Mouse (Mus musculus) MEL (cell line): Measurements from ENCODE around the gene Uxt. TPM values are rescaled to one million over a fixed set of nuclear protein-coding genes. Genes with fewer than 3 reads are reported as not detected.

ENCODE experiments used
- DNase-seq: peaks from one replicate; pipeline ENCODE4 v3.0.0; 2011; ENCODE audit warnings: low read depth, low spot score
- H3K27ac ChIP-seq: 2 replicates; pipeline ENCODE4 v1.5.1; 2012; ENCODE audit warnings: low read depth, mild to moderate bottlenecking, control low read depth, low read length, moderate library complexity; ENCODE audit not compliant: control insufficient read depth
- H3K27me3 ChIP-seq, 2 experiments: fragments of 150-350 bp in 1 of 2; sonication (generic) in 1 of 2; 2 replicates each; pipeline ENCODE4 v1.6.1; 2012; ENCODE audit warnings: low read length in 2 of 2, mild to moderate bottlenecking in 2 of 2, improper control_type of control experiment in 1 of 2, moderate library complexity in 1 of 2; ENCODE audit not compliant: insufficient read depth in 2 of 2, control insufficient read depth in 1 of 2
- H3K36me3 ChIP-seq, 2 experiments: 2 replicates each; pipeline ENCODE4 v1.6.1; 2012 to 2014; ENCODE audit warnings: low read length in 2 of 2, improper control_type of control experiment in 1 of 2, inconsistent platforms in 1 of 2, mild to moderate bottlenecking in 1 of 2; ENCODE audit not compliant: insufficient read depth in 2 of 2, control insufficient read depth in 1 of 2
- H3K4me1 ChIP-seq, 2 experiments: fragments of 150-350 bp in 1 of 2; sonication (generic) in 1 of 2; 2 replicates each; pipeline ENCODE4 v1.6.1; 2012; ENCODE audit warnings: low read length in 2 of 2, improper control_type of control experiment in 1 of 2, mild to moderate bottlenecking in 1 of 2; ENCODE audit not compliant: insufficient read depth in 2 of 2, control insufficient read depth in 1 of 2
- H3K4me3 ChIP-seq, 2 experiments: fragments of 150-350 bp in 1 of 2; sonication (generic) in 1 of 2; 2 replicates each; pipeline ENCODE4 v1.5.1; 2012; ENCODE audit warnings: low read depth in 2 of 2, low read length in 2 of 2, mild to moderate bottlenecking in 2 of 2, moderate library complexity in 2 of 2, control low read depth in 1 of 2, improper control_type of control experiment in 1 of 2; ENCODE audit not compliant: control insufficient read depth in 1 of 2, insufficient read depth in 1 of 2
- H3K79me2 ChIP-seq: 2 replicates; pipeline ENCODE4 v1.6.1; 2012; ENCODE audit warnings: mild to moderate bottlenecking, low read length, moderate library complexity; ENCODE audit not compliant: control insufficient read depth, poor library complexity, insufficient read depth
- H3K9ac ChIP-seq: 2 replicates; pipeline ENCODE4 v1.6.1; 2012; ENCODE audit warnings: low read depth, mild to moderate bottlenecking, control low read depth, low read length, moderate library complexity; ENCODE audit not compliant: control insufficient read depth, poor library complexity, severe bottlenecking
- H3K9me3 ChIP-seq: fragments of 150-350 bp; sonication (generic); replicated peaks from 2 replicates; pipeline ENCODE4 v1.6.1; 2012; ENCODE audit warnings: mild to moderate bottlenecking, low read length, improper control_type of control experiment, moderate library complexity; ENCODE audit not compliant: insufficient read depth
- BHLHE40 ChIP-seq: IDR thresholded peaks from 2 replicates; pipeline ENCODE4 v1.6.1; 2012; ENCODE audit warnings: low read depth, mild to moderate bottlenecking, inconsistent platforms, low read length, improper control_type of control experiment, borderline replicate concordance
- CHD1 ChIP-seq: IDR thresholded peaks from 2 replicates; pipeline ENCODE4 v1.6.1; 2012; ENCODE audit warnings: low read depth, mild to moderate bottlenecking, inconsistent platforms, low read length, improper control_type of control experiment
- CTCF ChIP-seq, 3 experiments: IDR thresholded peaks in 2 of 3; conservative IDR thresholded peaks in 1 of 3; 2 replicates each; pipeline ENCODE4 v1.5.1; 2011 to 2012; ENCODE audit warnings: low read length in 3 of 3, low read depth in 2 of 3, mild to moderate bottlenecking in 2 of 3, improper control_type of control experiment in 1 of 3, inconsistent platforms in 1 of 3, mixed read lengths in 1 of 3, moderate library complexity in 1 of 3; ENCODE audit not compliant: control insufficient read depth in 1 of 3, insufficient read depth in 1 of 3, poor library complexity in 1 of 3, severe bottlenecking in 1 of 3
- E2F4 ChIP-seq: IDR thresholded peaks from 2 replicates; pipeline ENCODE4 v1.6.1; 2011; ENCODE audit warnings: low read depth, low read length, improper control_type of control experiment, borderline replicate concordance
- ELF1 ChIP-seq: IDR thresholded peaks from 2 replicates; pipeline ENCODE4 v1.6.1; 2014; ENCODE audit warnings: low read depth, mild to moderate bottlenecking, inconsistent platforms, low read length, improper control_type of control experiment, moderate library complexity
- EP300 ChIP-seq, 2 experiments: IDR thresholded peaks; 2 replicates each; pipeline ENCODE4 v1.6.1; 2011; ENCODE audit warnings: improper control_type of control experiment in 2 of 2, low read length in 2 of 2, low read depth in 1 of 2, mild to moderate bottlenecking in 1 of 2
- ETS1 ChIP-seq: IDR thresholded peaks from 2 replicates; pipeline ENCODE4 v1.6.1; 2012; ENCODE audit warnings: low read depth, mild to moderate bottlenecking, inconsistent platforms, low read length, improper control_type of control experiment, moderate library complexity
- GATA1 ChIP-seq: IDR thresholded peaks from 2 replicates; pipeline ENCODE4 v1.6.1; 2011; ENCODE audit warnings: low read depth, low read length, improper control_type of control experiment
- KAT2A ChIP-seq: conservative IDR thresholded peaks from 2 replicates; pipeline ENCODE4 v1.6.1; 2012; ENCODE audit warnings: low read depth, low read length, improper control_type of control experiment, inconsistent platforms
- MYC ChIP-seq: IDR thresholded peaks from 2 replicates; pipeline ENCODE4 v1.6.1; 2011; ENCODE audit warnings: low read depth, mild to moderate bottlenecking, low read length, improper control_type of control experiment, moderate library complexity
- NRF1 ChIP-seq: IDR thresholded peaks from 2 replicates; pipeline ENCODE4 v1.6.1; 2014; ENCODE audit warnings: low read depth, mild to moderate bottlenecking, inconsistent platforms, low read length, improper control_type of control experiment, moderate library complexity; ENCODE audit not compliant: poor library complexity, insufficient read depth, severe bottlenecking
- POLR2A ChIP-seq, 2 experiments: IDR thresholded peaks; 2 replicates each; pipeline ENCODE4 v1.6.1; 2011 to 2012; ENCODE audit warnings: low read length in 2 of 2, mild to moderate bottlenecking in 2 of 2, control low read depth in 1 of 2, improper control_type of control experiment in 1 of 2, low read depth in 1 of 2, moderate library complexity in 1 of 2; ENCODE audit not compliant: control insufficient read depth in 1 of 2, insufficient read depth in 1 of 2, poor library complexity in 1 of 2
- POLR2AphosphoS2 ChIP-seq: IDR thresholded peaks from 2 replicates; pipeline ENCODE4 v1.6.1; 2011; ENCODE audit warnings: low read length, improper control_type of control experiment
- RCOR1 ChIP-seq: IDR thresholded peaks from 2 replicates; pipeline ENCODE4 v1.6.1; 2012; ENCODE audit warnings: low read depth, mild to moderate bottlenecking, inconsistent platforms, low read length, improper control_type of control experiment
- SMC3 ChIP-seq: IDR thresholded peaks from 2 replicates; pipeline ENCODE4 v1.6.1; 2011; ENCODE audit warnings: low read depth, low read length, improper control_type of control experiment
- TAL1 ChIP-seq: IDR thresholded peaks from 2 replicates; pipeline ENCODE4 v1.6.1; 2012; ENCODE audit warnings: mild to moderate bottlenecking, inconsistent platforms, low read length, moderate library complexity, mixed read lengths
- TBP ChIP-seq: IDR thresholded peaks from 2 replicates; pipeline ENCODE4 v1.8.0; 2011; ENCODE audit warnings: low read depth, low read length, improper control_type of control experiment
- UBTF ChIP-seq: IDR thresholded peaks from 2 replicates; pipeline ENCODE4 v1.6.1; 2012; ENCODE audit warnings: low read depth, mild to moderate bottlenecking, inconsistent platforms, low read length, improper control_type of control experiment, moderate library complexity, borderline replicate concordance; ENCODE audit not compliant: insufficient read depth
- USF1 ChIP-seq: IDR thresholded peaks from 2 replicates; pipeline ENCODE4 v1.6.1; 2014; ENCODE audit warnings: low read depth, mild to moderate bottlenecking, inconsistent platforms, low read length, improper control_type of control experiment, moderate library complexity
- USF2 ChIP-seq, 2 experiments: IDR thresholded peaks; 2 replicates each; pipeline ENCODE4 v1.6.1; 2011 to 2012; ENCODE audit warnings: improper control_type of control experiment in 2 of 2, low read length in 2 of 2, borderline replicate concordance in 1 of 2, inconsistent platforms in 1 of 2, low read depth in 1 of 2, mild to moderate bottlenecking in 1 of 2; ENCODE audit not compliant: insufficient read depth in 1 of 2
- ZC3H11A ChIP-seq: IDR thresholded peaks from 2 replicates; pipeline ENCODE4 v1.6.1; 2012; ENCODE audit warnings: low read depth, mild to moderate bottlenecking, inconsistent platforms, low read length, improper control_type of control experiment
- ZKSCAN1 ChIP-seq: IDR thresholded peaks from 2 replicates; pipeline ENCODE4 v1.6.1; 2012; ENCODE audit warnings: low read depth, mild to moderate bottlenecking, inconsistent platforms, low read length, improper control_type of control experiment, moderate library complexity
- ZMIZ1 ChIP-seq: IDR thresholded peaks from 2 replicates; pipeline ENCODE4 v1.6.1; 2012; ENCODE audit warnings: low read depth, mild to moderate bottlenecking, inconsistent platforms, low read length, improper control_type of control experiment, moderate library complexity
- polyA plus RNA-seq, 2 experiments: library from polyadenylated mRNA; stranded (reverse) in 1 of 2; unstranded in 1 of 2; fragments of >175 nt in 1 of 2; fragments of >200 nt in 1 of 2; gene quantifications; 2 replicates each; pipeline versions ENCODE4 v1.2.1 to v1.2.4; 2012; ENCODE audit warnings: low replicate concordance in 2 of 2, low read depth in 1 of 2; ENCODE audit not compliant: insufficient read length in 2 of 2, insufficient read depth in 1 of 2, missing spikeins in 1 of 2
- total RNA-seq: library from RNA; depleted of rRNA; stranded (reverse); fragments of 300-350 nt; gene quantifications from 2 replicates; pipeline ENCODE4 v1.2.3, GENCODE M21; 2012

Gene Uxt
- total and polyA plus RNA-seq, 3 experiments = 62.3 to 88.8 TPM; not detected in 1

GRCm38 (mm10) chrX:20946055-20946454, 15.8 kb downstream of the Uxt start (continued):
- no peak for TF ChIP-seq EP300 (IDR thresholded peaks at IDR 0.05; ENCODE audit: low read depth in 1 of 2, low read length in 2 of 2)

GRCm38 (mm10) chrX:20931963-20932362, 29.9 kb downstream of the Uxt start:
- Histone ChIP-seq H3K4me3 (no peak overlapping the region), H3K27ac (no peak overlapping the region)

GRCm38 (mm10) chrX:20931364-20931763, 30.5 kb downstream of the Uxt start, which contains the start of gene Cfp:
TSS of gene Cfp (minus strand) at chrX:20931555.
- H3K9ac ChIP-seq = no peak within 1 kb of the TSS
- peaks cover 0 to 14% of the 10 kb centered on the region in 2 experiments; a peak in 3 of 4 replicates for H3K36me3 ChIP-seq
- peaks cover 2 to 12% of the 10 kb centered on the region in 2 experiments; a peak in 3 of 4 replicates for H3K4me1 ChIP-seq
- H3K79me2 ChIP-seq = no peaks in the 10 kb centered on the region
- H3K27me3 ChIP-seq = no peaks in the 10 kb centered on the region
- no peaks in the 10 kb centered on the region for H3K9me3 ChIP-seq
- TF ChIP-seq EP300 (IDR thresholded peaks at IDR 0.05; ENCODE audit: low read depth in 1 of 2, low read length in 2 of 2) (peak in 1 of 2 experiments; percentile 39; a peak in 1 of 4 replicates), CHD1 (no peak)
- no peak within 1 kb of the TSS for H3K27ac ChIP-seq
- DNase-seq = peak; percentile 82
- no peak within 1 kb of the TSS for H3K4me3 ChIP-seq

More at GRCm38 (mm10) chrX:20931963-20932362, 29.9 kb downstream of the Uxt start:
- Histone ChIP-seq H3K9ac (no peak overlapping the region), H3K27me3 (no peaks in the 10 kb centered on the region), H3K4me1 (peaks cover 2 to 12% of the 10 kb centered on the region in 2 experiments; a peak in 3 of 4 replicates), H3K9me3 (no peaks in the 10 kb centered on the region), H3K79me2 (no peaks in the 10 kb centered on the region), H3K36me3 (peaks cover 0 to 14% of the 10 kb centered on the region in 2 experiments; a peak in 3 of 4 replicates)
- no peak for TF ChIP-seq BHLHE40
- TF ChIP-seq GATA1 = peak; percentile 52
- TF ChIP-seq MYC = no peak
- no peak for TF ChIP-seq POLR2AphosphoS2
- no peak for TF ChIP-seq E2F4
- no peak for TF ChIP-seq CHD1
- no peak for TF ChIP-seq USF1
- peak; percentile 20; the same call in 1 of the 2 replicates for TF ChIP-seq RCOR1
- no peak for TF ChIP-seq CTCF (IDR thresholded peaks at IDR 0.05 in 2 of 3, conservative IDR thresholded peaks at IDR 0.05 in 1 of 3; ENCODE audit: control insufficient read depth in 1 of 3, insufficient read depth in 1 of 3, low read depth in 2 of 3, low read length in 3 of 3, poor library complexity in 1 of 3, severe bottlenecking in 1 of 3)
- TF ChIP-seq NRF1 = no peak
- peak; percentile 53 to 56; a peak in 3 of 4 replicates for TF ChIP-seq EP300 (IDR thresholded peaks at IDR 0.05; ENCODE audit: low read depth in 1 of 2, low read length in 2 of 2)
- TF ChIP-seq UBTF = no peak
- no peak for TF ChIP-seq TAL1
- TF ChIP-seq TBP = no peak
- TF ChIP-seq POLR2A (IDR thresholded peaks at IDR 0.05; ENCODE audit: control insufficient read depth in 1 of 2, insufficient read depth in 1 of 2, low read depth in 1 of 2, low read length in 2 of 2, poor library complexity in 1 of 2) = no peak
- TF ChIP-seq KAT2A = no peak
- no peak for TF ChIP-seq SMC3
- TF ChIP-seq USF2 (IDR thresholded peaks at IDR 0.05; ENCODE audit: borderline replicate concordance in 1 of 2, insufficient read depth in 1 of 2, low read depth in 1 of 2, low read length in 2 of 2) = no peak
- TF ChIP-seq ZKSCAN1 = no peak
- no peak for TF ChIP-seq ZMIZ1
- no peak for TF ChIP-seq ZC3H11A
- TF ChIP-seq ETS1 = no peak
- TF ChIP-seq ELF1 = no peak
- peak; percentile 61 for DNase-seq
